Mouse (Mus musculus) liver, embryonic 14.5 days (tissue): ENCODE measurements around the gene Cyp1b1. TPM values are rescaled to one million over a fixed set of nuclear protein-coding genes. Genes with fewer than 3 reads are reported as not detected.

Experiments
- ATAC-seq: fragments of 200-750 bp; cut with Nextera tagmentation; 2 replicates; pipeline ENCODE4 v1.8.0; 2017; ENCODE audit warnings: moderate number of reproducible peaks, mild to moderate bottlenecking, moderate library complexity; ENCODE audit not compliant: insufficient read depth
- DNase-seq, 3 experiments: peaks; one replicate each; pipeline ENCODE4 v3.0.0-alpha.2; 2012 to 2013; ENCODE audit warnings: low read depth in 3 of 3, low spot score in 3 of 3
- H3K27ac ChIP-seq: fragments of 300-500 bp; sonication (generic); 2 replicates; pipeline ENCODE4 v1.5.1; 2014; ENCODE audit warnings: moderate library complexity, mild to moderate bottlenecking, control low read depth, inconsistent platforms
- H3K27me3 ChIP-seq: fragments of 300-500 bp; sonication (generic); 2 replicates; pipeline ENCODE4 v1.6.1; 2014; ENCODE audit warnings: mild to moderate bottlenecking, low read length, moderate library complexity; ENCODE audit not compliant: control insufficient read depth, insufficient read depth
- H3K36me3 ChIP-seq: fragments of 300-500 bp; sonication (generic); replicated peaks from 2 replicates; pipeline ENCODE4 v1.6.1; 2014; ENCODE audit warnings: low read depth; ENCODE audit not compliant: control insufficient read depth, insufficient read depth
- H3K4me1 ChIP-seq, 2 experiments: fragments of 200-500 bp in 1 of 2; fragments of 300-500 bp in 1 of 2; sonication (generic) in 1 of 2; replicated peaks; 2 replicates each; pipeline ENCODE4 v1.6.1; 2012 to 2014; ENCODE audit warnings: antibody characterized with exemption in 1 of 2, inconsistent platforms in 1 of 2, low read length in 1 of 2; ENCODE audit not compliant: control insufficient read depth in 2 of 2, insufficient read depth in 2 of 2
- H3K4me2 ChIP-seq: fragments of 300-500 bp; sonication (generic); 2 replicates; pipeline ENCODE4 v1.6.1; 2014; ENCODE audit warnings: low read depth, mild to moderate bottlenecking, control low read depth, moderate library complexity
- H3K4me3 ChIP-seq, 2 experiments: fragments of 200-500 bp in 1 of 2; fragments of 300-500 bp in 1 of 2; sonication (generic) in 1 of 2; 2 replicates each; pipeline ENCODE4 v1.5.1; 2012 to 2014; ENCODE audit warnings: low read depth in 2 of 2, low read length in 2 of 2, mild to moderate bottlenecking in 2 of 2, control low read depth in 1 of 2, inconsistent platforms in 1 of 2, moderate library complexity in 1 of 2; ENCODE audit not compliant: insufficient read depth in 1 of 2
- H3K9ac ChIP-seq: fragments of 300-500 bp; sonication (generic); replicated peaks from 2 replicates; pipeline ENCODE4 v1.6.1; 2014; ENCODE audit warnings: mild to moderate bottlenecking, control low read depth, moderate library complexity
- H3K9me3 ChIP-seq: fragments of 300-500 bp; sonication (generic); 2 replicates; pipeline ENCODE4 v1.6.1; 2016; ENCODE audit warnings: low read length, mixed read lengths; ENCODE audit not compliant: control insufficient read depth
- CTCF ChIP-seq: IDR thresholded peaks from 2 replicates; pipeline ENCODE4 v1.5.1; 2016; ENCODE audit warnings: antibody characterized with exemption, low read depth, control low read depth
- EP300 ChIP-seq: IDR thresholded peaks from 2 replicates; pipeline ENCODE4 v1.6.1; 2016; ENCODE audit warnings: antibody characterized with exemption, low read depth
- WGBS: fragments of 180-500 bp; shearing (Covaris S2); extraction: QIAGEN DNeasy Blood & Tissue Kit; methylation state at CpG from one replicate; pipeline ENCODE4 v1.1.7; 2014; ENCODE audit not compliant: insufficient replicate concordance; 5-methylcytosine and 5-hydroxymethylcytosine counted together
- polyA plus RNA-seq, 2 experiments: library from polyadenylated mRNA; depleted of rRNA in 1 of 2; stranded (reverse) in 1 of 2; unstranded in 1 of 2; fragments of >200 nt; fragmentation: Nextera tagmentation in 1 of 2; extraction: Ambion mirVana in 1 of 2; gene quantifications; 2 replicates each; pipeline versions ENCODE4 v1.2.1 to v1.2.3; 2012 to 2014

The Cyp1b1 gene
- polyA plus RNA-seq, 2 experiments = 0.13 TPM

DNA sequence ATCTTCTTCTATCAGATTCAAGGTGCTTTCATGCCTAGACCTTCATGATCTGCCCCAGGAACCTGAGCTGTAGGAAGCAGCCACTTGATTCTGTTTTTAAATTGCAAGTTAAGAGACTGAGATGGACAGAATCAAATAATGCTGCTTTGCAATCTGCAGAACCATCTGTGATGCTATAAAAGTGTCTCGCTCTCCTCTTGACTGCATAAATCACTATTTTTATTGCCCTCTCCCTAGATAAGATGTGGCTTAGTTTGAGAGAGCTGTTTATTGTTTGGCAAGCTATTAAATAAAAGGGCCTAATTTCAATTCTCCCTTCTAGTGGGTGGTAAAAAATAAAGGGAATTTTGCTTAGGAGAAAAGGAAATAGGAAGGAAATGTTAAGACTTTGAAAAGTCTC, 34.8 kb upstream of the Cyp1b1 start:
- no peak overlapping the region for H3K4me2 ChIP-seq

GRCm38 (mm10) chr17:79746954-79747353, 32.1 kb upstream of the Cyp1b1 start:
- ATAC-seq = no peak
- WGBS = 71% methylated on average over 11 of the region's 11 CpGs

More for the DNA sequence above, 34.8 kb upstream of the Cyp1b1 start:
- Histone ChIP-seq H3K4me1 (peaks cover 0 to 4% of the 10 kb centered on the region in 2 experiments; a peak in 1 of 4 replicates), H3K27me3 (no peaks in the 10 kb centered on the region), H3K27ac (no peak overlapping the region), H3K4me3 (no peak overlapping the region), H3K36me3 (no peaks in the 10 kb centered on the region), H3K9me3 (no peaks in the 10 kb centered on the region), H3K9ac (no peak overlapping the region)
- 38% methylated on average over 1 of the region's 1 CpGs for WGBS
- no peak for TF ChIP-seq EP300
- DNase-seq = no peak
- no peak for ATAC-seq

GRCm38 (mm10) chr17:79746146-79746591, 31.3 kb upstream of the Cyp1b1 start:
- TF ChIP-seq CTCF = no peak
- no peak for TF ChIP-seq EP300

More at GRCm38 (mm10) chr17:79746954-79747353, 32.1 kb upstream of the Cyp1b1 start:
- Histone ChIP-seq H3K4me1 (peaks cover 0 to 4% of the 10 kb centered on the region in 2 experiments; a peak in 1 of 4 replicates), H3K9me3 (no peaks in the 10 kb centered on the region), H3K36me3 (no peaks in the 10 kb centered on the region), H3K9ac (no peak overlapping the region), H3K4me2 (no peak overlapping the region), H3K27ac (no peak overlapping the region), H3K27me3 (no peaks in the 10 kb centered on the region), H3K4me3 (no peak overlapping the region)
- DNase-seq = no peak
- TF ChIP-seq CTCF = no peak
- no peak for TF ChIP-seq EP300

GRCm38 (mm10) chr17:79745051-79745731, 30.3 kb upstream of the Cyp1b1 start:
- H3K27me3 ChIP-seq = no peaks in the 10 kb centered on the region
- no peaks in the 10 kb centered on the region for H3K36me3 ChIP-seq
- TF ChIP-seq CTCF (no peak), EP300 (no peak)
- DNase-seq = no peak
- no peak overlapping the region for H3K27ac ChIP-seq
- no peak overlapping the region for H3K9ac ChIP-seq
- ATAC-seq = no peak
- H3K4me1 ChIP-seq = peaks cover 0 to 4% of the 10 kb centered on the region in 2 experiments; a peak in 1 of 4 replicates
- H3K9me3 ChIP-seq = no peaks in the 10 kb centered on the region
- WGBS = 63% methylated on average over 13 of the region's 13 CpGs
- H3K4me2 ChIP-seq = no peak overlapping the region
- H3K4me3 ChIP-seq = no peak overlapping the region

More at GRCm38 (mm10) chr17:79746146-79746591, 31.3 kb upstream of the Cyp1b1 start:
- Histone ChIP-seq H3K4me1 (peaks cover 0 to 4% of the 10 kb centered on the region in 2 experiments; a peak in 1 of 4 replicates), H3K4me3 (no peak overlapping the region), H3K27me3 (no peaks in the 10 kb centered on the region), H3K9me3 (no peaks in the 10 kb centered on the region), H3K4me2 (no peak overlapping the region), H3K27ac (no peak overlapping the region), H3K9ac (no peak overlapping the region), H3K36me3 (no peaks in the 10 kb centered on the region)
- ATAC-seq (no peak), DNase-seq (no peak)
- 30% methylated on average over 3 of the region's 3 CpGs for WGBS

DNA sequence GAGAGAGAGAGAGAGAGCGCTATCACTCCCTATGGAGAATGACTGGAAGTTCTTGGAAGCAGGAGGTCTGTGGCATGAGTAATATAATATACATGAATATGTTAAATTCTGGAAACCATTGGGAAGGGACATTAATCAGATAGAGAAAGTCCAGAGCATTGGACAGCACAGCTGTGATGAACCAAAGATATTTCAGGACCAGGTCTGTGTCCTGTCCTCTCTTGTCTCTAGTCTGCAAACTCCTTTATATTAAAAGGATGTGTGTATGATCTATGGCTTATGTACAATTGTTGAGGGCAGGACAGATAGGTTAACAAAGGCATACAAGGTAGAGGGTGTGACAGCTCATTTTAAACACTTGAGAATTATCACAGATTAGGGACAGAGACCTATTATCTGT, 28.6 kb upstream of the Cyp1b1 start:
- Histone ChIP-seq H3K27me3 (no peaks in the 10 kb centered on the region), H3K4me3 (no peak overlapping the region), H3K4me2 (no peak overlapping the region), H3K4me1 (peaks cover 0 to 4% of the 10 kb centered on the region in 2 experiments; a peak in 1 of 4 replicates), H3K9ac (no peak overlapping the region), H3K36me3 (no peaks in the 10 kb centered on the region), H3K27ac (no peak overlapping the region), H3K9me3 (no peaks in the 10 kb centered on the region)
- TF ChIP-seq EP300 (no peak), CTCF (no peak)
- ATAC-seq (no peak), DNase-seq (no peak)
- WGBS = 76% methylated on average over 1 of the region's 1 CpGs
